Mouse (Mus musculus): ENCODE results near the gene Olfr1176.

Gene Olfr1176

DNA sequence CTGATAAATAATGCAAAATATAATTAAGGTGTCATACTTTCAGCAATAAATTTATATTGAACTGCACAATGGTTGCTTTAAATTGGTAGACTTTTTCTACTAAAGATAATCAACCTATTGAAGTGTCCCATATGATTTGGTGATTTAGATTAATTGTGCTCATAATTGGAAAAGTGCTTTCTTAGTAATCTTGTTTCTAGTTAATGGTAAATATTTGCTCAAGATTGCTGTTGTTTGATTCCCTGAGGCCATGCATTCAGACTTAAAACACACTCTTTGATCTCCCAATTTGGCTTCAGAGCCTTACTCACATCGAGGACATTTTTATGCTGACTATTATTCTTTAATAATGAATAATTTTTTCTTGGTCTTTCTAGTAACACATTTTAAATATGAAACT lies at the start of gene Olfr1176:
Gene Olfr1176 (plus strand): TSS at position 301 of the 400 bp plus-strand sequence.
- no peak for DNase-seq (ENCODE audit: extremely low read depth, low read depth, low spot score)

GRCm38 (mm10) chr2:88315035-88315434 lies 21.5 kb upstream of the Olfr1176 start, which contains the start of gene Olfr1174-ps:
Gene Olfr1174-ps, minus strand, starts transcription at chr2:88315135.
- DNase-seq (ENCODE audit: extremely low read depth, low read depth, low spot score) = no peak

DNA sequence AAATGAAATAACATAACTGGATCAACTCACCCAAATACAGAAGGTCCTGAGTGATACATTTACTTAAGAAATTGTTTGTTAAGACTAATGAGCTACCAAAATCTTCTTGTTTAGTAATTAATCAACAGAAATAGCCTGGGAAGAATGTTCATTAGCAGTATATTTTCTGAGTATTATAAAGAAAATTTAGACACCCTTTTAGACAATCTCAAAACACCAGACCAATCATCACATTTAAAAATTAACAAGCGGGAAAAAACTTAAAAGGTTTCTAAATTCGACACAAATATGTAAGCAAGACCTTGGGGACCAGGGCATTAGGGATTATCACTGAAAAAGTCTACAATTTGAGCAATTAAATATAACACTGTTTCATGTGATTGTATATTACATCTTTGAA lies 9.4 kb upstream of the Olfr1176 start, which contains the start of gene Olfr1175-ps:
Gene Olfr1175-ps (minus strand): TSS at position 101 of the 400 bp plus-strand sequence.
- no peak for DNase-seq (ENCODE audit: extremely low read depth, low read depth, low spot score)

DNA sequence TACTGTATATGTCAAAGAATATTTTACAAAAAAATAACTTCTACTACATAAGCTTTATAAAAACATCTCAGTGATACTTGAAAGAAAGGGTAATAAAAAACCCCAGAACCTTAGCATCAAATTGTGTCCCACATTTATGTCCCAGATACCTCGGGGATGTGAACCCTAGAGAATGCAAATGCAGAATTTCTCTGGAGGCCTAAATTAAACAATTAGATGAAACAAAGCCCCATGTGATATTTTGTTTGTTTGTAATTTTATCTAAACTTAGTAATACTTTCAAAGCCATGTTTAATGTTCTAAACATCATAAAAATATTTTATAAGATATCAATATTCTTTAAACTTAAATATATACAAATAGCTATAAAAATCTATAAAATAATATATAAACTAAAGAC lies 9.9 kb downstream of the Olfr1176 start, which contains the start of gene Olfr1177-ps:
Gene Olfr1177-ps (minus strand): TSS at position 101 of the 400 bp plus-strand sequence.
- DNase-seq (ENCODE audit: extremely low read depth, low read depth, low spot score) = no peak

- no peak for DNase-seq (ENCODE audit: extremely low read depth, low read depth, low spot score)
Measured at GRCm38 (mm10) chr2:88356304-88356703, 19.8 kb downstream of the Olfr1176 start.

- DNase-seq (ENCODE audit: extremely low read depth, low read depth, low spot score) = no peak
Measured at GRCm38 (mm10) chr2:88386762-88387161, 50.2 kb downstream of the Olfr1176 start, which contains the start of gene Olfr1178. Gene Olfr1178, plus strand, starts transcription at chr2:88387062.
